ENCODE assay signal across 18 mouse cellular contexts in the genomic region with DNA sequence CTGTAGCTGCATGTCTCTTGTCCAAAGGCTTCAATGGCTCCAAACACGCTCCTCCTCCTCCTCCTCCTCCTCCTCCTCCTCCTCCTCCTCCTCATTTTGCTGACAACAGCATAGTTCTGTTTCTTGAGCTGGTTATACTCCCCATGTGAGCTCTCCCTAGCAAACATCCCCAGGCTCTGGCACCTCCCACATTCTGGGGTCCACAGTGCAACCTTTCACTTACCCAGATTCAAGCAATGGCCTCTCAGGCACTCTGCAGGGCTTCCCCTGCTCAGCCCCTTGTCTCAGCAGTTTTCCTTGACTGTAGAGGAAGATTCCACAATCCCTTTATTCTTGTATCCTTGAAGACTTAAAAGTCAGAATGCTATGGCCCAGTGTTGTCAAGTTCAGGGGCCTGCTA.
A peak's percentile ranks its signal among the peaks of the same experiment; 100 is the strongest.
DNase-seq lines count a peak whose midpoint lies in the region; ATAC-seq and TF ChIP-seq lines count a peak whose summit lies in the region.
"Had no signal": no experiment of that assay in that cellular context is flagged by ENCODE, and none has a peak within 500 bp of the region (broad histone marks: within the 10 kb centered on the region; RNA-seq: fewer than 3 reads in every experiment).

No protein-coding gene starts in this region.

- no peak overlapping the region for H3K9ac ChIP-seq in kidney, embryonic 14.5 days (ENCODE audit: low read depth, low read length)
- no peak overlapping the region for H3K9ac ChIP-seq in kidney, postnatal 0 days (ENCODE audit: low read depth, low read length)
- H3K9ac ChIP-seq: heart, embryonic 12.5 days; hindbrain, embryonic 15.5 days had no signal

- H3K27me3 ChIP-seq in kidney, embryonic 14.5 days (ENCODE audit: control insufficient read depth, insufficient read depth, low read length), result no peaks in the 10 kb centered on the region
- no peaks in the 10 kb centered on the region for H3K27me3 ChIP-seq in kidney, postnatal 0 days (ENCODE audit: insufficient read depth, low read length)
- H3K27me3 ChIP-seq: heart, embryonic 12.5 days; hindbrain, embryonic 15.5 days had no signal

- H3K27ac ChIP-seq in kidney, embryonic 14.5 days (ENCODE audit: low read depth, low read length), result no peak overlapping the region
- no peak overlapping the region for H3K27ac ChIP-seq in kidney, postnatal 0 days
- H3K27ac ChIP-seq: embryonic facial prominence, embryonic 10.5 days; forebrain, embryonic 10.5 days; heart, adult 2 months; hindbrain, embryonic 15.5 days had no signal

- 67% methylated on average over 1 of the region's 1 CpGs for WGBS in kidney, embryonic 14.5 days
- WGBS in kidney, postnatal 0 days, result 57% methylated on average over 1 of the region's 1 CpGs

- peak; percentile 27 for DNase-seq in kidney, adult 18-20 months
- DNase-seq in testis, postnatal 10 days (ENCODE audit: low spot score), result peak; percentile 20
- no peak for DNase-seq in testis, postnatal 14 days (ENCODE audit: low spot score)
- DNase-seq in kidney, postnatal 0 days (ENCODE audit: low spot score), result no peak
- no peak for DNase-seq in heart, postnatal 14 days
- DNase-seq: adrenal gland, adult 2 months; adrenal gland, postnatal 25 days; cerebellum, postnatal 10 days; gastrocnemius, postnatal 10 days; heart, adult 2 months; heart, postnatal 36 days had no signal

- H3K4me3 ChIP-seq in kidney, embryonic 14.5 days (ENCODE audit: low read length), result no peak overlapping the region
- no peak overlapping the region for H3K4me3 ChIP-seq in kidney, postnatal 0 days (replicated peaks; ENCODE audit: low read depth, low read length)
- H3K4me3 ChIP-seq: embryonic facial prominence, embryonic 10.5 days; forebrain, embryonic 10.5 days; heart, adult 2 months; heart, embryonic 12.5 days; hindbrain, embryonic 15.5 days had no signal

- intact Hi-C loops in heart, postnatal 14 days (cut with DNase I), result no loop called here

- TF ChIP-seq CTCF in kidney, postnatal 0 days (IDR thresholded peaks at IDR 0.05; ENCODE audit: low read depth), result no peak

- ATAC-seq in kidney, embryonic 14.5 days (ENCODE audit: low FRiP score, low TSS enrichment), result no peak
- ATAC-seq in kidney, postnatal 0 days (replicated peaks; ENCODE audit: low FRiP score, low read depth), result peak; percentile 66
- no peak for ATAC-seq in erythroid progenitor cell, adult 5-6 weeks (replicated peaks; ENCODE audit: low FRiP score, poor library complexity, severe bottlenecking)
- ATAC-seq: forebrain, embryonic 16.5 days had no signal

- no peaks in the 10 kb centered on the region for H3K4me1 ChIP-seq in kidney, embryonic 14.5 days (ENCODE audit: control insufficient read depth, insufficient read depth, low read length)
- H3K4me1 ChIP-seq in kidney, postnatal 0 days (replicated peaks; ENCODE audit: insufficient read depth, low read length), result no peaks in the 10 kb centered on the region
- H3K4me1 ChIP-seq: forebrain, embryonic 10.5 days; heart, embryonic 12.5 days; hindbrain, embryonic 15.5 days had no signal

- no peaks in the 10 kb centered on the region for H3K36me3 ChIP-seq in kidney, embryonic 14.5 days (ENCODE audit: control insufficient read depth, insufficient read depth, low read length)
- H3K36me3 ChIP-seq in kidney, postnatal 0 days (ENCODE audit: insufficient read depth, low read length), result no peaks in the 10 kb centered on the region
- H3K36me3 ChIP-seq: embryonic facial prominence, embryonic 10.5 days; forebrain, embryonic 10.5 days; heart, embryonic 12.5 days; hindbrain, embryonic 15.5 days had no signal

- H3K9me3 ChIP-seq in kidney, embryonic 14.5 days (ENCODE audit: control insufficient read depth, low read length), result no peaks in the 10 kb centered on the region
- no peaks in the 10 kb centered on the region for H3K9me3 ChIP-seq in kidney, postnatal 0 days (replicated peaks; ENCODE audit: low read length)
- H3K9me3 ChIP-seq: hindbrain, embryonic 15.5 days had no signal

- H3K4me2 ChIP-seq in kidney, embryonic 14.5 days (replicated peaks; ENCODE audit: low read depth, low read length), result no peak overlapping the region
- no peak overlapping the region for H3K4me2 ChIP-seq in kidney, postnatal 0 days (ENCODE audit: low read length)
- H3K4me2 ChIP-seq: heart, embryonic 12.5 days; hindbrain, embryonic 15.5 days had no signal

Comparison
In these comparisons a context has a peak if more than half of its experiments do, and no peak if none do; other contexts are left out.
1. DNase-seq: peak in kidney, adult 18-20 months (single experiment) and testis, postnatal 10 days (single experiment); none in testis, postnatal 14 days (single experiment), kidney, postnatal 0 days (single experiment) and heart, postnatal 14 days (0 of 2).